Mouse (Mus musculus): ENCODE data around the gene Ipmk. TPM values are rescaled to one million over a fixed set of nuclear protein-coding genes. Genes with fewer than 3 reads are reported as not detected.

Gene Ipmk
- polyA plus RNA-seq, 1 experiment from 2014 or later: 21.0 TPM

DNA sequence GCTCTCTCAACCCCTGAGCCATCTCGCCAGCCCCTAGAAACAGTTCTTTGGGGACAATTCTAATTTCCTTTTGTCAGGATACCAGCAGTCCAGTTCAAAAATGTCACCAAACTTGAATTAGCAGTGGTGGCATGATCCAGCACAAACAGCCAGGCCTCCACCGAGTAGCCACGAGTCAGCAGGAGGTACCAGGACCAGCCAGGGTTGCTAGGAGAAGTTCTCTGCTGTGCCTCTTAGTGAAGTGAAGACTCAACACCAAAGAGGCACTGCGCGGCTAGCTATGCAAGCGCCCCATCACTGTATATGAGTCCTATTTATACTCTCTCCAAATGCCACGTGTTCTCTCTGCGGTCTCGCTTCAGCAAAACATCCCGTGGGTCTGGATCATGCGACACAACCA, 31.5 kb upstream of the Ipmk start:
- no peaks in the 10 kb centered on the region for H3K9me3 ChIP-seq (replicated peaks; ENCODE audit: control insufficient read depth, low read length)
- no peak overlapping the region for H3K4me3 ChIP-seq (ENCODE audit: low read depth, low read length)
- H3K27ac ChIP-seq (replicated peaks; ENCODE audit: low read depth, low read length): no peak overlapping the region
- DNase-seq (ENCODE audit: low spot score) (no peak), ATAC-seq (replicated peaks; ENCODE audit: insufficient number of reproducible peaks, low FRiP score, low TSS enrichment, low read depth) (no peak)
- H3K4me1 ChIP-seq (ENCODE audit: control insufficient read depth, insufficient read depth, low read length): no peaks in the 10 kb centered on the region
- H3K27me3 ChIP-seq (ENCODE audit: control insufficient read depth, insufficient read depth, low read length): no peaks in the 10 kb centered on the region
- H3K9ac ChIP-seq (replicated peaks; ENCODE audit: low read length): no peak overlapping the region
- no peaks in the 10 kb centered on the region for H3K36me3 ChIP-seq (replicated peaks; ENCODE audit: control insufficient read depth, insufficient read depth, low read depth, low read length)
- no peak overlapping the region for H3K4me2 ChIP-seq (ENCODE audit: low read depth, low read length)
- 82% methylated on average over 11 of the region's 11 CpGs for WGBS

- Histone ChIP-seq H3K27me3 (ENCODE audit: control insufficient read depth, insufficient read depth, low read length) (no peaks in the 10 kb centered on the region), H3K9ac (replicated peaks; ENCODE audit: low read length) (no peak overlapping the region), H3K4me1 (ENCODE audit: control insufficient read depth, insufficient read depth, low read length) (no peaks in the 10 kb centered on the region), H3K36me3 (replicated peaks; ENCODE audit: control insufficient read depth, insufficient read depth, low read depth, low read length) (no peaks in the 10 kb centered on the region), H3K27ac (replicated peaks; ENCODE audit: low read depth, low read length) (no peak overlapping the region), H3K4me2 (ENCODE audit: low read depth, low read length) (no peak overlapping the region), H3K9me3 (replicated peaks; ENCODE audit: control insufficient read depth, low read length) (no peaks in the 10 kb centered on the region), H3K4me3 (ENCODE audit: low read depth, low read length) (no peak overlapping the region)
- DNase-seq (ENCODE audit: low spot score) (no peak), ATAC-seq (replicated peaks; ENCODE audit: insufficient number of reproducible peaks, low FRiP score, low TSS enrichment, low read depth) (no peak)
- WGBS: 70% methylated on average over 7 of the region's 7 CpGs
Observed at GRCm38 (mm10) chr10:71316497-71316896, 31.1 kb upstream of the Ipmk start.

DNA sequence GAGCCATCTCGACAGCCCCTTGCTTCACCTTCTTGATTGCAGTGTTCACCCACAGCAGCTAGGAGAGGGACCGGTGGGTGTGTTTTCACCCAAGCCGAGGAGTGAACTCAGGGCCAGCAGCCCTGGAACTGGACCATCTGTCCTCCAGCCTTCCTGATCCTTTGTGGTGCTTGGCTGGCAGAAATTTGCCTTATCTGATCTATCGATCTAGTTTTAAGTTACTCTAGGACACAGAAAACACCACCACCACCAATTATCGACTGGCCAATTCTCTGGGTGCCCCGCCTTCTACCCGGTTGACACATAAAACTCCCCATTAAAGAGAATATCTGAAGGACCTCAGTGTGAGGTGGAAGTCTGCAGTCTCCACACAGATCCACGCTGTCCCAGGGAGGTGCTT, 23.9 kb upstream of the Ipmk start:
- no peaks in the 10 kb centered on the region for H3K4me1 ChIP-seq (ENCODE audit: control insufficient read depth, insufficient read depth, low read length)
- no peak for DNase-seq (ENCODE audit: low spot score)
- H3K27ac ChIP-seq (replicated peaks; ENCODE audit: low read depth, low read length): no peak overlapping the region
- H3K9ac ChIP-seq (replicated peaks; ENCODE audit: low read length): no peak overlapping the region
- no peak overlapping the region for H3K4me3 ChIP-seq (ENCODE audit: low read depth, low read length)
- ATAC-seq (replicated peaks; ENCODE audit: insufficient number of reproducible peaks, low FRiP score, low TSS enrichment, low read depth): no peak
- no peaks in the 10 kb centered on the region for H3K9me3 ChIP-seq (replicated peaks; ENCODE audit: control insufficient read depth, low read length)
- no peaks in the 10 kb centered on the region for H3K36me3 ChIP-seq (replicated peaks; ENCODE audit: control insufficient read depth, insufficient read depth, low read depth, low read length)
- no peaks in the 10 kb centered on the region for H3K27me3 ChIP-seq (ENCODE audit: control insufficient read depth, insufficient read depth, low read length)
- no peak overlapping the region for H3K4me2 ChIP-seq (ENCODE audit: low read depth, low read length)
- WGBS: 86% methylated on average over 8 of the region's 8 CpGs

DNA sequence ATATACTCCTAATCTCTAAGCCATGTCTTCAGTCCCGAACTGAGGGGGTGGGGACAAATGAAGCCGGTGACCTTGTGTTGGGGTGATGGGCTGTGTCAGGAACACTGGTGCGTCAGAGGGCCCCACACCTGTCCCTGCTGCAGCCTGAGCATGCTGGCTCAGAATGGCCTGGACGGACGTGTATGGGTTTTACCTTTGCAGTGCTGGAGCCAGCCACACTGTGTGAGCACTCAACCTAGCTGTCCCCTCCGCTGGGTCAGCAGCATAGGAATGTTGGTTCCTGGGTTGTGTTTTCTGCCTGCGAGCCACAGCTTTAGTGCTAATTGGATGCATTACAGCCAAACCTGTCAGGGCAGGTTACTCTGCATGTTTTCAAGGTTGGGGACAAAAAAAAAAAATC, 21.4 kb upstream of the Ipmk start:
- ATAC-seq (replicated peaks; ENCODE audit: insufficient number of reproducible peaks, low FRiP score, low TSS enrichment, low read depth) (no peak), DNase-seq (ENCODE audit: low spot score) (no peak)
- Histone ChIP-seq H3K9ac (replicated peaks; ENCODE audit: low read length) (no peak overlapping the region), H3K4me3 (ENCODE audit: low read depth, low read length) (no peak overlapping the region), H3K27me3 (ENCODE audit: control insufficient read depth, insufficient read depth, low read length) (no peaks in the 10 kb centered on the region), H3K9me3 (replicated peaks; ENCODE audit: control insufficient read depth, low read length) (no peaks in the 10 kb centered on the region), H3K4me2 (ENCODE audit: low read depth, low read length) (no peak overlapping the region), H3K4me1 (ENCODE audit: control insufficient read depth, insufficient read depth, low read length) (no peaks in the 10 kb centered on the region), H3K27ac (replicated peaks; ENCODE audit: low read depth, low read length) (no peak overlapping the region), H3K36me3 (replicated peaks; ENCODE audit: control insufficient read depth, insufficient read depth, low read depth, low read length) (no peaks in the 10 kb centered on the region)
- 78% methylated on average over 7 of the region's 7 CpGs for WGBS

DNA sequence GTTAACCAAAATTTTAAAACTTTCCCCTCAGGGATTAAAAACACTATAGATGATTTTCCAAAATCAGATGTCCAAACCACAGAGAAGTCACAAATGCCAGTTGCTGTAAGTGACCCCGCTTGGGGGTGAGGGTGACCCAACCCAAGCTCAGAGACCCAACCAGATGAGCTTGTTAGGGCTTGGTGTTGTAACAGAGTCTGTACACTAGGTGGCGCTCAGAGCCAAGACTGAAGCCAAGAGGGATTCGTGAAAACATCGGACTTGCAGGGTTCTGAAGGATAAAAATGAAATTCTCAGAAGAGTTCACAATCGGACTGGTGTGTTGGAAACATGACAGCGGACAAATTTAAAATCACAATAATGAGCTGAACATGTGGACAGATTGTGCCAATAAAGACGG, 20.8 kb upstream of the Ipmk start:
- WGBS: 12% methylated on average over 7 of the region's 7 CpGs
- ATAC-seq (replicated peaks; ENCODE audit: insufficient number of reproducible peaks, low FRiP score, low TSS enrichment, low read depth): no peak
- H3K36me3 ChIP-seq (replicated peaks; ENCODE audit: control insufficient read depth, insufficient read depth, low read depth, low read length): no peaks in the 10 kb centered on the region

GRCm38 (mm10) chr10:71327386-71327785, 20.2 kb upstream of the Ipmk start:
- Histone ChIP-seq H3K9ac (replicated peaks; ENCODE audit: low read length) (no peak overlapping the region), H3K36me3 (replicated peaks; ENCODE audit: control insufficient read depth, insufficient read depth, low read depth, low read length) (no peaks in the 10 kb centered on the region), H3K4me3 (ENCODE audit: low read depth, low read length) (no peak overlapping the region), H3K4me2 (ENCODE audit: low read depth, low read length) (no peak overlapping the region), H3K9me3 (replicated peaks; ENCODE audit: control insufficient read depth, low read length) (no peaks in the 10 kb centered on the region), H3K27ac (replicated peaks; ENCODE audit: low read depth, low read length) (no peak overlapping the region), H3K27me3 (ENCODE audit: control insufficient read depth, insufficient read depth, low read length) (no peaks in the 10 kb centered on the region), H3K4me1 (ENCODE audit: control insufficient read depth, insufficient read depth, low read length) (no peaks in the 10 kb centered on the region)
- ATAC-seq (replicated peaks; ENCODE audit: insufficient number of reproducible peaks, low FRiP score, low TSS enrichment, low read depth) (no peak), DNase-seq (ENCODE audit: low spot score) (no peak)
- WGBS: 78% methylated on average over 10 of the region's 10 CpGs

More for the DNA sequence above, 20.8 kb upstream of the Ipmk start:
- Histone ChIP-seq H3K27ac (replicated peaks; ENCODE audit: low read depth, low read length) (no peak overlapping the region), H3K27me3 (ENCODE audit: control insufficient read depth, insufficient read depth, low read length) (no peaks in the 10 kb centered on the region), H3K4me3 (ENCODE audit: low read depth, low read length) (no peak overlapping the region), H3K4me2 (ENCODE audit: low read depth, low read length) (no peak overlapping the region), H3K4me1 (ENCODE audit: control insufficient read depth, insufficient read depth, low read length) (no peaks in the 10 kb centered on the region), H3K9ac (replicated peaks; ENCODE audit: low read length) (no peak overlapping the region), H3K9me3 (replicated peaks; ENCODE audit: control insufficient read depth, low read length) (no peaks in the 10 kb centered on the region)
- DNase-seq (ENCODE audit: low spot score): peak; percentile 86

DNA sequence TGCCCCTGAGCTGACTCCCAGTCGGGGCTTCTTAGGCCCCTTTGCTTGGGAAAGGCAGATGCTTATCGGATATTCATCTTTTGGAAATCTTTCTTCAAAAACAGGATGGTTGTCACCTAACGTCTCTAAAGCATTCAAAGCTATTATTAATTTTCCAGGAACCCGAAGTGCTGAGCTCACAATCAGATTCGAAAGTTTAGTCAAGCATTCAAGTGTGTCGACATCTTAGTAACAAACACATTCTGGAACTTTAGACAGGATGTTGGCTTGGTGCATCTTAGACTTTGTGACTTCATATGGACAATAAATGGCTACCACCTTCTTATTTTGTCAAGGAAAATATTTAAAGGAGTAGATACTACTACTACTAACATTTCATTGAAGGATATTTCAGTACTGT, 19.2 kb upstream of the Ipmk start:
- H3K4me1 ChIP-seq (ENCODE audit: control insufficient read depth, insufficient read depth, low read length): no peaks in the 10 kb centered on the region
- H3K36me3 ChIP-seq (replicated peaks; ENCODE audit: control insufficient read depth, insufficient read depth, low read depth, low read length): no peaks in the 10 kb centered on the region
- H3K9ac ChIP-seq (replicated peaks; ENCODE audit: low read length): no peak overlapping the region
- no peaks in the 10 kb centered on the region for H3K9me3 ChIP-seq (replicated peaks; ENCODE audit: control insufficient read depth, low read length)
- WGBS: 92% methylated on average over 6 of the region's 6 CpGs
- no peak overlapping the region for H3K27ac ChIP-seq (replicated peaks; ENCODE audit: low read depth, low read length)
- H3K4me2 ChIP-seq (ENCODE audit: low read depth, low read length): no peak overlapping the region
- H3K27me3 ChIP-seq (ENCODE audit: control insufficient read depth, insufficient read depth, low read length): no peaks in the 10 kb centered on the region
- no peak for ATAC-seq (replicated peaks; ENCODE audit: insufficient number of reproducible peaks, low FRiP score, low TSS enrichment, low read depth)
- H3K4me3 ChIP-seq (ENCODE audit: low read depth, low read length): no peak overlapping the region
- no peak for DNase-seq (ENCODE audit: low spot score)

DNA sequence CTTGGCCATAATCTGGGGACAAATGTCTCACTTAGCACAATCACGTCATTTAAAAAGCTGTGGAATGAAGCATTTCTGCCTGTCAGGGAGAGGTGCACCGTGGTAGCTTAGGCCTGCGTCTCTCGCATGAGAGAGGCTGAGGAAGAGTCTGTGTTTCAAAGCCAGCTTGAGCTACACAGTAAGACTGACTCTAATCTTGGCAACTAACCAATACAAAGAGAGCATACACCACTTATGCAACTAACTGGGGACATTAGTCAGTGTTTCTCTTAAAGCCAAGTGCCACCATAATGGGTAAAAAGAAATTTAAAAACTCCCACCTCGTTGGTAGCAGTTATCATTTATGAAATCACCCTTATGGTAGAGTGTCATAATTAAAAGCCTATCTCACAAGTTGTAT, 18.7 kb upstream of the Ipmk start:
- Histone ChIP-seq H3K9ac (replicated peaks; ENCODE audit: low read length) (no peak overlapping the region), H3K36me3 (replicated peaks; ENCODE audit: control insufficient read depth, insufficient read depth, low read depth, low read length) (no peaks in the 10 kb centered on the region), H3K9me3 (replicated peaks; ENCODE audit: control insufficient read depth, low read length) (no peaks in the 10 kb centered on the region), H3K27me3 (ENCODE audit: control insufficient read depth, insufficient read depth, low read length) (no peaks in the 10 kb centered on the region), H3K4me2 (ENCODE audit: low read depth, low read length) (no peak overlapping the region), H3K4me3 (ENCODE audit: low read depth, low read length) (no peak overlapping the region), H3K4me1 (ENCODE audit: control insufficient read depth, insufficient read depth, low read length) (no peaks in the 10 kb centered on the region), H3K27ac (replicated peaks; ENCODE audit: low read depth, low read length) (no peak overlapping the region)
- DNase-seq (ENCODE audit: low spot score): no peak
- WGBS: 92% methylated on average over 5 of the region's 5 CpGs
- no peak for ATAC-seq (replicated peaks; ENCODE audit: insufficient number of reproducible peaks, low FRiP score, low TSS enrichment, low read depth)
